Mouse (Mus musculus): ENCODE measurements around the gene Gm20388.

- no peak for TF ChIP-seq POLR2A (IDR thresholded peaks at IDR 0.05; ENCODE audit: extremely low read depth, insufficient read depth, low read length)
- TF ChIP-seq CTCF (IDR thresholded peaks at IDR 0.05; ENCODE audit: extremely low read depth, insufficient read depth, low read length), result 0 out of 2 replicates have a peak, but pooled peaks have one; percentile 12
Observed at GRCm38 (mm10) chr8:122674999-122675398, 2764.4 kb downstream of the Gm20388 start.

Measured in cortical plate, adult 2 months (tissue).